Mouse (Mus musculus) intestine, embryonic 15.5 days (tissue): ENCODE data around the gene Nudt15. TPM values are rescaled to one million over a fixed set of nuclear protein-coding genes. Genes with fewer than 3 reads are reported as not detected.
"Not testable (repeated sequence)": the region's sequence is repeated elsewhere in the genome, so short reads cannot be mapped to it uniquely, and the experiment has no call there.

Experiments
- ATAC-seq: fragments of 200-750 bp; cut with Nextera tagmentation; 2 replicates; pipeline ENCODE4 v1.8.0; 2017; ENCODE audit warnings: moderate TSS enrichment, moderate library complexity
- H3K27ac ChIP-seq: fragments of 300-500 bp; sonication (generic); 2 replicates; pipeline ENCODE4 v1.5.1; 2015; ENCODE audit warnings: mild to moderate bottlenecking, inconsistent platforms
- H3K27me3 ChIP-seq: fragments of 300-500 bp; sonication (generic); replicated peaks from 2 replicates; pipeline ENCODE4 v1.6.1; 2015; ENCODE audit warnings: inconsistent platforms
- H3K36me3 ChIP-seq: fragments of 300-500 bp; sonication (generic); 2 replicates; pipeline ENCODE4 v1.6.1; 2015; ENCODE audit warnings: inconsistent platforms
- H3K4me1 ChIP-seq: fragments of 300-500 bp; sonication (generic); replicated peaks from 2 replicates; pipeline ENCODE4 v1.6.1; 2015; ENCODE audit warnings: inconsistent platforms
- H3K4me2 ChIP-seq: fragments of 300-500 bp; sonication (generic); replicated peaks from 2 replicates; pipeline ENCODE4 v1.6.1; 2015; ENCODE audit warnings: mild to moderate bottlenecking, inconsistent platforms
- H3K4me3 ChIP-seq: fragments of 300-500 bp; sonication (generic); replicated peaks from 2 replicates; pipeline ENCODE4 v1.5.1; 2015; ENCODE audit warnings: inconsistent platforms
- H3K9ac ChIP-seq: fragments of 300-500 bp; sonication (generic); 2 replicates; pipeline ENCODE4 v1.6.1; 2015; ENCODE audit warnings: inconsistent platforms
- H3K9me3 ChIP-seq: fragments of 300-500 bp; sonication (generic); 2 replicates; pipeline ENCODE4 v1.6.1; 2016; ENCODE audit warnings: inconsistent platforms
- WGBS: fragments of 180-500 bp; shearing (Covaris S2); methylation state at CpG from one replicate; pipeline ENCODE4 v1.1.7; 2015; 5-methylcytosine and 5-hydroxymethylcytosine counted together
- polyA plus RNA-seq: library from polyadenylated mRNA; unstranded; fragments of >200 nt; fragmentation: Nextera tagmentation; extraction: Ambion mirVana; gene quantifications from 2 replicates; pipeline ENCODE4 v1.2.1, GENCODE M21; 2015

The Nudt15 gene
- polyA plus RNA-seq, 1 experiment from 2014 or later: 6.7 TPM

DNA sequence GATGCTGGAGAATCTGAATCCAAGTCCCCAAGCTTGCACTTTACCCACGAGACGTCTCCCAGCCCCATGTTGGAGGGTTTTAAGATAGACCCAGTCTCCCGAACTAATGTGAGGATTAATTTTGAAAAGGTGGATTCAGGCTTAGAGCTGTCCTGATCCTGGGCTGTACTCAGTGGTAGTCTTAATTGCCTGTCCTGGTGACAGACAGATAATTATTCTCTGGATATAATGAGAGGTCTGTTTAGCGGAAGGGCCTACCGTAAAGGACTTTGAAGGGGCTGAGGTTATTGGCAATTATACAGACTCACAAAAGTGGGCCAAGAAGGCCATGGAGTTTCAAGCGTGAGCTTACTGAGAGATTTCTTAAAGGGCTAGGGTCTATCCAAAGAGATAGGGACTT, 4.3 kb downstream of the Nudt15 start:
- 80% methylated on average over 6 of the region's 6 CpGs for WGBS

GRCm38 (mm10) chr14:73535641-73536040, 12.4 kb downstream of the Nudt15 start:
- WGBS: 88% methylated on average over 2 of the region's 2 CpGs
- Histone ChIP-seq H3K4me2 (no peak overlapping the region), H3K27ac (no peak overlapping the region), H3K4me3 (no peak overlapping the region), H3K4me1 (no peaks in the 10 kb centered on the region), H3K9me3 (no peaks in the 10 kb centered on the region), H3K36me3 (no peaks in the 10 kb centered on the region), H3K9ac (no peak overlapping the region), H3K27me3 (no peaks in the 10 kb centered on the region)
- ATAC-seq: no peak

More for the DNA sequence above, 4.3 kb downstream of the Nudt15 start:
- no peaks in the 10 kb centered on the region for H3K27me3 ChIP-seq
- H3K4me2 ChIP-seq: no peak overlapping the region
- no peak overlapping the region for H3K27ac ChIP-seq
- no peaks in the 10 kb centered on the region for H3K9me3 ChIP-seq
- no peak overlapping the region for H3K9ac ChIP-seq
- H3K4me1 ChIP-seq: no peaks in the 10 kb centered on the region
- ATAC-seq: no peak
- no peak overlapping the region for H3K4me3 ChIP-seq
- H3K36me3 ChIP-seq: no peaks in the 10 kb centered on the region

DNA sequence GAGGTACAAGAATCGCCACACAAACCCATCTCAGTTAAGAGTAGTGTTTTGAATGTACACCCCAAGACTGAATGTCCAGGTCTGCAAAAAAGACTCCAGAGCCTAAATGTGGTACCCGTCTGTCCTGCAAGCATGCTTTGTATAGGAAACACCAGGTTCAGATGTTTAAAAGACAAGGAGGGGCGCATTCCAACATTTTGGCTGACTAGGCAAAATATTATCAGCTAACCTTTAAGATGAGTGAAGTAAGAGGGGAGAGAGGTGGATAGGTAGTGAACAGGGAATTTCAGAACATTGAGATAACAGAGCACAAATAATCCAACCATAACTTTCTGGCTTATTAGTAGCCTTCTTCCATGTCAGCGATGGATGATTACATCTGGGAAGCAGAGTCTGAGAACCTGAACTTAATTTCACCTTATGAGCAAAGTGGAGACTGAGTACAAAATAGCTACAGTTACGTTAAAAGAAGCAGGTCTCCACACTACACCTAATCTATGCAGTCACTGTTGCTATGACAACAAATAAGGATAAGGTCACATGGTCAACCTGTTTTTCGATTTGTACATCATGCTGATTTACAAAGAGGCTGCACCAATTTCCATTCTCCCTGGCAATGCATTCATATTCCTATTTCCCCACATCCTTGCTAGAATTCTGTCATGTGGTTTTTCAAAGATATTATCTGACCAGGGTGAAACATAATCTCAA, 14.1 kb downstream of the Nudt15 start:
- 68% methylated on average over 6 of the region's 6 CpGs for WGBS

DNA sequence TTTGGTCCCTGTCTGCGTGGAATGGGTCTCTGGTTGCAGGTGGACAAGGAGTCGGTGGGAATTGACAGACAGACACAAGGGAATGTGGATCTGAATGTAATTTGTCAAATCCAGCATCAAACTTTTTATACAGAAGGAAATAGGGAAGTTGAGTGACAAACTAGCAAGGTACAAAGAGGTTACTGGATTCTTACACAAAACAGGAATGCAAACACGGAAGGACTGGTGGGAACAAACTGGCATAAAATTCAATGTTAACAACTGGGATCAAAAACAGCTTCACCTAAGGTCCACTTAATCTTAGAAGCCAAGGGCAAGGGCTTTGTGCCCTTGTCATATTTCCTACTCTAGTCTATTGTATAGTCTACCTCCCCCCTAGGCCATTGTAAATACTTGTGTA, 19.4 kb downstream of the Nudt15 start:
- not testable (repeated sequence) for H3K9me3 ChIP-seq, ATAC-seq, H3K9ac ChIP-seq

More for the DNA sequence above, 14.1 kb downstream of the Nudt15 start:
- H3K4me3 ChIP-seq: no peak overlapping the region
- no peak overlapping the region for H3K4me2 ChIP-seq
- no peak for ATAC-seq
- H3K27me3 ChIP-seq: no peaks in the 10 kb centered on the region
- no peaks in the 10 kb centered on the region for H3K9me3 ChIP-seq
- H3K36me3 ChIP-seq: no peaks in the 10 kb centered on the region
- no peak overlapping the region for H3K27ac ChIP-seq
- no peak overlapping the region for H3K9ac ChIP-seq
- H3K4me1 ChIP-seq: no peaks in the 10 kb centered on the region

GRCm38 (mm10) chr14:73524766-73525448, 23.1 kb downstream of the Nudt15 start, which contains the start of gene Sucla2:
Gene Sucla2, plus strand, starts transcription at chr14:73525319.
- H3K36me3 ChIP-seq: no peaks in the 10 kb centered on the region
- peak; percentile 100 for ATAC-seq
- under 1% methylated on average over 41 of the region's 41 CpGs for WGBS

More for the DNA sequence above, 19.4 kb downstream of the Nudt15 start:
- H3K27ac ChIP-seq, H3K4me2 ChIP-seq, H3K36me3 ChIP-seq, H3K4me1 ChIP-seq, H3K27me3 ChIP-seq, H3K4me3 ChIP-seq: not testable (repeated sequence)
- 86% methylated on average over 3 of the region's 3 CpGs for WGBS

GRCm38 (mm10) chr14:73524136-73524535, 23.9 kb downstream of the Nudt15 start:
- Histone ChIP-seq H3K4me3 (no peak overlapping the region), H3K4me1 (no peaks in the 10 kb centered on the region), H3K4me2 (peak overlapping the region; percentile 53), H3K9ac (no peak overlapping the region), H3K9me3 (no peaks in the 10 kb centered on the region), H3K27me3 (no peaks in the 10 kb centered on the region), H3K36me3 (no peaks in the 10 kb centered on the region), H3K27ac (no peak overlapping the region)
- 71% methylated on average over 3 of the region's 3 CpGs for WGBS
- 0 out of 2 replicates have a peak, but pooled peaks have one; percentile 0 for ATAC-seq

More at GRCm38 (mm10) chr14:73524766-73525448, 23.1 kb downstream of the Nudt15 start, which contains the start of gene Sucla2:
- Histone ChIP-seq H3K4me3 (peak within 1 kb of the TSS; percentile 51), H3K4me2 (peak within 1 kb of the TSS; percentile 53), H3K9ac (peak within 1 kb of the TSS; percentile 48; the same call in 1 of the 2 replicates), H3K9me3 (no peaks in the 10 kb centered on the region), H3K4me1 (no peaks in the 10 kb centered on the region), H3K27ac (peak within 1 kb of the TSS; percentile 83), H3K27me3 (no peaks in the 10 kb centered on the region)

DNA sequence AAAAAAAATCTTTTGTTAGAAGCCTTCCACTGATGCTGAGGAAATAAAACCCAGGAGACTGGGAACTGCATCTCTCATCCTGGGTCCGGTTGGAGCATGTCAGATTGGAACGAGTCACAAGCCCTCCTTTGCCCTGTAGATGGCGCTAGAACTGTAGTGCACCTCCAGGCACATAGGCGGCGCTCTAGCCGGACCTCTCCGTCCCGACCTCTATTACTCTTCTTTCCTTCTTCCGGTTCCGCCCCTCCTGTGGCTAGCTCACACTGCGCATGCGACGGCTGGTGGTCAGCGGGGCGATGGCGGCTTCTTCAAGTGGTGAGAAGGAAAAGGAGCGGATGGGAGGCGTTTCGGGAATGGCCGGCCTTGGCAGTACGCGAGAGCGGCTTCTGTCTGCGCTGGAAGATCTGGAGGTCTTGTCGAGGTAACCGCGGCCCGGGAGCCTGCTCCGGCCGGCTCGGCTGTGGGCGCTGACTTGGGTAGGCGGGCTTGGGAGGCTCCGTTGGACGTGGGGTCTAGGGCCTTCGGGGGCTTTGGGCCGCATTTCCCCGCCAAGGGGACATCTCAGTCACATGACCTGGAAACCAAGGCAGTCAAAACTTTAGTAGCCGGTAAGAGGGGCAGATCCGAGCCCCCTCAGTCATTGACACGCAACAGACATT, 38.1 kb downstream of the Nudt15 start, which contains the start of gene Med4:
TSS of gene Med4 (plus strand) at position 261 of the 659 bp plus-strand sequence.
- Histone ChIP-seq H3K27me3 (no peaks in the 10 kb centered on the region), H3K4me3 (peak within 1 kb of the TSS; percentile 72), H3K36me3 (no peaks in the 10 kb centered on the region), H3K9ac (peak within 1 kb of the TSS; percentile 91), H3K4me1 (peaks cover 10% of the 10 kb centered on the region; the same call in 1 of the 2 replicates), H3K9me3 (no peaks in the 10 kb centered on the region), H3K4me2 (peak within 1 kb of the TSS; percentile 87), H3K27ac (0 out of 2 replicates have a peak within 1 kb of the TSS, but pooled peaks have one; percentile 0)
- peak; percentile 96 for ATAC-seq
- under 1% methylated on average over 41 of the region's 41 CpGs for whole genome bisulfite sequencing

DNA sequence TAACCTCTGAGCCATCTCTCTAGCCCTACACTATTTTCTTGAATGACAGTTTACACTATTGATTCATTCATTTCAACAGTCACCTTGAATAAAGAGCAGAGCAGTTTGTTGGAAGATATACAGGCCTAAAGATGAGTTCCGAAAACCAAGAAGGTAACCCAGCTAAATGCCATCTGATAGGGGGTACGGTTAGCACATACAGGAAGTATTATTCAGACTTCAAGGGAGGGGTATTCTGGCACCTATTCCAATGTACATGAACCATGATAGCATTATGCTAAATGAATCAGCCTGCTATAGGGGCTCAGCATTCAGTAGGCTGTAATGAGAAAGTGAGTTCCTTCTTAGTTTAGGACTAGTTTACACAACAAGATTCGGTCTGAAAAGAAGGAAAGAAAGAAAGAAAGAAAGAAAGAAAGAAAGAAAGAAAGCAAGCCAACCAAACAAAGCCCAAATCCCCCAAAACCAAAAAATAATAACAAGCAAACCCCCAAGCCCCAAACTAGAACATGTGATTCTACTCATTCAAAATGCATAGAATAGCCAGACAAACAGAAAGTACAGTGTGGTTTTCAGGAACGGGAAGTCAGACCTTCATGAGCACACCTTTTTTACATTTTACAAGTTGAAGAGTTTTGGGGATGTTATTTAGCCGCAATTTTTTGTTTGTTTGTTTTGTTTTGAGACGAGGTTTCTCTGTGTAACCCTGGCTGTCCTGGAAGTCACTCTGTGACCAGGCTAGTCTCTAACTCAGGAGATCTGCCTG, 39.2 kb downstream of the Nudt15 start:
- Histone ChIP-seq H3K27ac (no peak overlapping the region), H3K9ac (no peak overlapping the region), H3K4me2 (no peak overlapping the region), H3K36me3 (no peaks in the 10 kb centered on the region), H3K27me3 (no peaks in the 10 kb centered on the region), H3K4me1 (peaks cover 10% of the 10 kb centered on the region; the same call in 1 of the 2 replicates), H3K9me3 (no peaks in the 10 kb centered on the region), H3K4me3 (no peak overlapping the region)
- no peak for ATAC-seq
- WGBS: 91% methylated on average over 6 of the region's 6 CpGs

- Histone ChIP-seq H3K9me3 (no peaks in the 10 kb centered on the region), H3K9ac (no peak overlapping the region), H3K4me2 (no peak overlapping the region), H3K27me3 (no peaks in the 10 kb centered on the region), H3K36me3 (no peaks in the 10 kb centered on the region), H3K4me3 (no peak overlapping the region), H3K27ac (no peak overlapping the region), H3K4me1 (peaks cover 10% of the 10 kb centered on the region; the same call in 1 of the 2 replicates)
- ATAC-seq: no peak
- WGBS: 55% methylated on average over 11 of the region's 11 CpGs
Observed at GRCm38 (mm10) chr14:73507702-73508376, 40.2 kb downstream of the Nudt15 start.

DNA sequence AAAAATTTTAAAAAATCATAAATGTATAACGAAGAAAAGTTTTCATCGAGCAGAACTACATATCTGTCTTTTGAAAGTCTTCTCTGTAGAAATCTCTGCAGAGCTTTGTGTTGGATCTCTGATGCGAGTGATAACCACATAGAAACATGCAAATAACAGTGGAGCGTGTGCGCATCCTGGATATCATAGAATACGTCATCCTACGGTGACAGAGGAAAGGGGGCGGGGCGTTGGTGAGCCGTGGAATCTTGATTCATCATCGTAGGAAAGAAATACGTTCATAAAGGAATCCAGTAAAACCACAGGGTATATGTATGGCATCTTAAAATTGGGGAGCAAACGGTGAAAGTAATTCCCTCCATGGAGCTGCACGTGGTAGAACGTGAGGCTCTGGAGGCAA, 40.8 kb downstream of the Nudt15 start:
- 86% methylated on average over 15 of the region's 15 CpGs for WGBS
- no peak overlapping the region for H3K9ac ChIP-seq
- H3K4me2 ChIP-seq: no peak overlapping the region
- no peak overlapping the region for H3K27ac ChIP-seq
- ATAC-seq: no peak
- H3K4me1 ChIP-seq: peaks cover 10% of the 10 kb centered on the region; the same call in 1 of the 2 replicates
- H3K27me3 ChIP-seq: no peaks in the 10 kb centered on the region
- no peaks in the 10 kb centered on the region for H3K9me3 ChIP-seq
- no peaks in the 10 kb centered on the region for H3K36me3 ChIP-seq
- no peak overlapping the region for H3K4me3 ChIP-seq

DNA sequence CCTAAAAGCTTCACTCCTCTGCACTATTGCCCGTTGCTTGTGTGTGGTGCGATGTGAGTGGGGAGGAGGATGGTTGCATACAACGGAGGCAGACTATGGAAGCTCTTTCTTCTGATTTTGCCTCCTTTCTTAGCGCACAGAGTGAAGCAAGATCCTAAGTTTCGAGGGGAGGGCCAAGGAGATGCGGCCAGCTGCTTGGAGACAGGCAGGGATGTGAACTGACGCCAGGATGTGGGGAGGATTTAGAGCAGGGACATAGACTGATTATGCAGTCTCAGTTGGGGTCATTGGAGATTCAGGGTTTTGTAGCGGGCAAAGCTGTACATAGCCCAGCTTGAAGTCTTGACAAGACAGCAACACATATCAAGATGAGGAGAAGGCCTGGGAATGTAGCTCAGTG, 41.8 kb downstream of the Nudt15 start:
- no peaks in the 10 kb centered on the region for H3K9me3 ChIP-seq
- WGBS: 58% methylated on average over 8 of the region's 8 CpGs
- no peaks in the 10 kb centered on the region for H3K27me3 ChIP-seq
- H3K36me3 ChIP-seq: no peaks in the 10 kb centered on the region
- no peak for ATAC-seq
- no peak overlapping the region for H3K27ac ChIP-seq
- no peak overlapping the region for H3K4me2 ChIP-seq
- peaks cover 13% of the 10 kb centered on the region for H3K4me1 ChIP-seq
- no peak overlapping the region for H3K9ac ChIP-seq
- H3K4me3 ChIP-seq: no peak overlapping the region
